Mouse (Mus musculus): Measurements from ENCODE around the gene Atad2b.

Atad2b gene

GRCm38 (mm10) chr12:5084714-5085113, 167.6 kb downstream of the Atad2b start:
- no peak for DNase-seq (ENCODE audit: low spot score)

GRCm38 (mm10) chr12:5087787-5088519, 170.8 kb downstream of the Atad2b start:
- DNase-seq (ENCODE audit: low spot score), result peak; percentile 73

- no peak for DNase-seq (ENCODE audit: low spot score)
Observed at GRCm38 (mm10) chr12:5088639-5089038, 171.5 kb downstream of the Atad2b start.
